Mouse (Mus musculus) heart, postnatal 4 days (tissue): ENCODE data around the gene Hsd17b14. TPM values are rescaled to one million over a fixed set of nuclear protein-coding genes. Genes with fewer than 3 reads are reported as not detected.

Experiments used
- DNase-seq: peaks from one replicate; pipeline ENCODE4 v3.0.0; 2021
- total RNA-seq, 2 experiments: library from RNA; stranded (reverse); gene quantifications; 2 replicates each; pipeline ENCODE4 v1.2.3; 2021

Hsd17b14 gene
- total RNA-seq, 2 experiments from 2014 or later, result 0.20 TPM; not detected in 1

GRCm38 (mm10) chr7:45529461-45529860 lies 25.2 kb upstream of the Hsd17b14 start:
- DNase-seq, result peak; percentile 57

- DNase-seq, result peak; percentile 55
Measured at GRCm38 (mm10) chr7:45530643-45531042, 24.1 kb upstream of the Hsd17b14 start.

GRCm38 (mm10) chr7:45535676-45536075 lies 19.0 kb upstream of the Hsd17b14 start:
- DNase-seq, result no peak

- no peak for DNase-seq
Measured at GRCm38 (mm10) chr7:45537602-45538001, 17.1 kb upstream of the Hsd17b14 start.

GRCm38 (mm10) chr7:45538163-45539041 lies 16.3 kb upstream of the Hsd17b14 start:
- peak; percentile 54 for DNase-seq

- no peak for DNase-seq
Measured at GRCm38 (mm10) chr7:45539095-45539494, 15.6 kb upstream of the Hsd17b14 start.

- no peak for DNase-seq
Measured at GRCm38 (mm10) chr7:45540213-45540612, 14.5 kb upstream of the Hsd17b14 start.

- DNase-seq, result no peak
Measured at GRCm38 (mm10) chr7:45544525-45544924, 10.2 kb upstream of the Hsd17b14 start.

GRCm38 (mm10) chr7:45549641-45550436 lies 4.9 kb upstream of the Hsd17b14 start:
- no peak for DNase-seq

- DNase-seq, result no peak
Measured at GRCm38 (mm10) chr7:45550821-45551511, 3.7 kb upstream of the Hsd17b14 start.

GRCm38 (mm10) chr7:45551512-45551883 lies 3.2 kb upstream of the Hsd17b14 start:
- no peak for DNase-seq

GRCm38 (mm10) chr7:45553519-45553918 lies 1.2 kb upstream of the Hsd17b14 start:
- DNase-seq, result no peak

- no peak for DNase-seq
Measured at GRCm38 (mm10) chr7:45553990-45554389, 703 bp upstream of the Hsd17b14 start.

- peak; percentile 90 for DNase-seq
Measured at GRCm38 (mm10) chr7:45555787-45556186, 1.1 kb downstream of the Hsd17b14 start.

GRCm38 (mm10) chr7:45558907-45559306 lies 4.2 kb downstream of the Hsd17b14 start:
- no peak for DNase-seq

- DNase-seq, result no peak
Measured at GRCm38 (mm10) chr7:45560241-45560640, 5.5 kb downstream of the Hsd17b14 start.

- DNase-seq, result peak; percentile 87
Measured at GRCm38 (mm10) chr7:45560843-45561623, 6.3 kb downstream of the Hsd17b14 start.

- no peak for DNase-seq
Measured at GRCm38 (mm10) chr7:45561624-45562520, 7.2 kb downstream of the Hsd17b14 start.

- DNase-seq, result no peak
Measured at GRCm38 (mm10) chr7:45564811-45565210, 10.1 kb downstream of the Hsd17b14 start.

GRCm38 (mm10) chr7:45565446-45565845 lies 10.8 kb downstream of the Hsd17b14 start:
- DNase-seq, result no peak
